Mouse (Mus musculus) forebrain, embryonic 14.5 days (tissue): Measurements from ENCODE around the gene Tal1. TPM values are rescaled to one million over a fixed set of nuclear protein-coding genes. Genes with fewer than 3 reads are reported as not detected.

Experiments used
- ATAC-seq: fragments of 200-750 bp; cut with Nextera tagmentation; 2 replicates; pipeline ENCODE4 v1.8.0; 2017; ENCODE audit warnings: mild to moderate bottlenecking, moderate library complexity
- DNase-seq: peaks from one replicate; pipeline ENCODE4 v3.0.0-alpha.2; 2015; ENCODE audit warnings: low spot score
- H3K27ac ChIP-seq: fragments of 300-500 bp; sonication (generic); 2 replicates; pipeline ENCODE4 v1.5.1; 2014; ENCODE audit warnings: low read depth, mild to moderate bottlenecking, control low read depth, low read length, moderate library complexity
- H3K27me3 ChIP-seq: fragments of 300-500 bp; sonication (generic); replicated peaks from 2 replicates; pipeline ENCODE4 v1.6.1; 2014; ENCODE audit warnings: low read length, control low read depth, mixed read lengths; ENCODE audit not compliant: control insufficient read depth, insufficient read depth
- H3K36me3 ChIP-seq: fragments of 300-500 bp; sonication (generic); 2 replicates; pipeline ENCODE4 v1.6.1; 2014; ENCODE audit warnings: low read length, control low read depth; ENCODE audit not compliant: control insufficient read depth, insufficient read depth
- H3K4me1 ChIP-seq: fragments of 300-500 bp; sonication (generic); 2 replicates; pipeline ENCODE4 v1.6.1; 2014; ENCODE audit warnings: antibody characterized with exemption, low read length, control low read depth; ENCODE audit not compliant: control insufficient read depth, insufficient read depth
- H3K4me2 ChIP-seq: fragments of 300-500 bp; sonication (generic); 2 replicates; pipeline ENCODE4 v1.6.1; 2014; ENCODE audit warnings: mild to moderate bottlenecking, control low read depth, low read length
- H3K4me3 ChIP-seq: fragments of 300-500 bp; sonication (generic); 2 replicates; pipeline ENCODE4 v1.5.1; 2014; ENCODE audit warnings: low read depth, low read length, control low read depth
- H3K9ac ChIP-seq: fragments of 300-500 bp; sonication (generic); 2 replicates; pipeline ENCODE4 v1.6.1; 2014; ENCODE audit warnings: mild to moderate bottlenecking, low read length, control low read depth, moderate library complexity
- H3K9me3 ChIP-seq: fragments of 300-500 bp; sonication (generic); replicated peaks from 2 replicates; pipeline ENCODE4 v1.6.1; 2016; ENCODE audit warnings: low read length, control low read depth, mixed read lengths; ENCODE audit not compliant: control insufficient read depth
- WGBS: fragments of 180-500 bp; shearing (Covaris S2); extraction: QIAGEN DNeasy Blood & Tissue Kit; methylation state at CpG from one replicate; pipeline ENCODE4 v1.1.7; 2014; 5-methylcytosine and 5-hydroxymethylcytosine counted together
- polyA plus RNA-seq: library from polyadenylated mRNA; unstranded; fragments of >200 nt; fragmentation: Nextera tagmentation; extraction: Ambion mirVana; gene quantifications from 2 replicates; pipeline ENCODE4 v1.2.1, GENCODE M21; 2014

Tal1 gene
- polyA plus RNA-seq, 1 experiment from 2014 or later = 1.0 TPM

GRCm38 (mm10) chr4:115113266-115113665 lies 57.0 kb downstream of the Tal1 start:
- Histone ChIP-seq H3K4me2 (no peak overlapping the region), H3K27ac (no peak overlapping the region), H3K4me1 (no peaks in the 10 kb centered on the region), H3K4me3 (no peak overlapping the region), H3K9ac (no peak overlapping the region), H3K27me3 (0 out of 2 replicates have a peak, but pooled peaks cover 2% of the 10 kb centered on the region), H3K9me3 (no peaks in the 10 kb centered on the region), H3K36me3 (no peaks in the 10 kb centered on the region)
- no peak for ATAC-seq
- 11% methylated on average over 5 of the region's 5 CpGs for WGBS
- no peak for DNase-seq

- ATAC-seq (no peak), DNase-seq (no peak)
- Histone ChIP-seq H3K4me3 (no peak overlapping the region), H3K4me2 (no peak overlapping the region), H3K9me3 (no peaks in the 10 kb centered on the region), H3K9ac (no peak overlapping the region), H3K27me3 (no peaks in the 10 kb centered on the region), H3K36me3 (no peaks in the 10 kb centered on the region), H3K27ac (no peak overlapping the region), H3K4me1 (no peaks in the 10 kb centered on the region)
- 82% methylated on average over 3 of the region's 3 CpGs for whole genome bisulfite sequencing
Observed at GRCm38 (mm10) chr4:115119642-115120041, 63.4 kb downstream of the Tal1 start.

GRCm38 (mm10) chr4:115121162-115121561 lies 64.9 kb downstream of the Tal1 start:
- no peak for ATAC-seq
- WGBS = 76% methylated on average over 2 of the region's 2 CpGs
- no peaks in the 10 kb centered on the region for H3K4me1 ChIP-seq
- no peak for DNase-seq
- no peaks in the 10 kb centered on the region for H3K9me3 ChIP-seq
- no peak overlapping the region for H3K9ac ChIP-seq
- no peak overlapping the region for H3K4me2 ChIP-seq
- H3K4me3 ChIP-seq = no peak overlapping the region
- H3K36me3 ChIP-seq = no peaks in the 10 kb centered on the region
- H3K27me3 ChIP-seq = no peaks in the 10 kb centered on the region
- H3K27ac ChIP-seq = no peak overlapping the region

Other genes with a start within 250 kb of the Tal1 start
- not detected in 2 replicates for gene Gm12830, start 234.7 kb upstream of the Tal1 start, polyA plus RNA-seq
- 0.27 and 0.38 TPM in 2 replicates for gene Foxd2, start 147.6 kb upstream of the Tal1 start, polyA plus RNA-seq
- not detected in 2 replicates for gene Foxe3, start 130.4 kb upstream of the Tal1 start, polyA plus RNA-seq
- 165 and 189 TPM in 2 replicates for gene Cmpk1, start 69.2 kb upstream of the Tal1 start, polyA plus RNA-seq
- 8.2 and 8.8 TPM in 2 replicates for gene Stil, start 56.3 kb upstream of the Tal1 start, polyA plus RNA-seq
- 0.65 and 0.70 TPM in 2 replicates for gene Pdzk1ip1, start 32.3 kb downstream of the Tal1 start, polyA plus RNA-seq
- 2.5 and 4.0 TPM in 2 replicates for gene Cyp4x1, start 77.9 kb downstream of the Tal1 start, polyA plus RNA-seq
- gene Cyp4a29, start 185.7 kb downstream of the Tal1 start, polyA plus RNA-seq = not detected in 2 replicates
- not detected in 2 replicates for gene Cyp4a12a, start 242.6 kb downstream of the Tal1 start, polyA plus RNA-seq